Mouse (Mus musculus): ENCODE results near the gene Pkig. TPM values are rescaled to one million over a fixed set of nuclear protein-coding genes. Genes with fewer than 3 reads are reported as not detected.
"Not testable (repeated sequence)": the region's sequence is repeated elsewhere in the genome, so short reads cannot be mapped to it uniquely, and the experiment has no call there.

Gene Pkig
- polyA plus RNA-seq, 1 experiment, result 152 TPM

- no peak overlapping the region for H3K27ac ChIP-seq (ENCODE audit: control insufficient read depth, insufficient read depth, low read depth, low read length, poor library complexity)
- WGBS, result 76% methylated on average over 4 of the region's 4 CpGs
- H3K4me1 ChIP-seq (ENCODE audit: control insufficient read depth, insufficient read depth, low read length), result peaks cover 6% of the 10 kb centered on the region
- no peak overlapping the region for H3K4me3 ChIP-seq (replicated peaks; ENCODE audit: control insufficient read depth, low read depth, low read length)
- no peak for TF ChIP-seq CTCF (IDR thresholded peaks at IDR 0.05; ENCODE audit: control insufficient read depth, insufficient read depth, low read length)
- TF ChIP-seq POLR2A (IDR thresholded peaks at IDR 0.05; ENCODE audit: borderline replicate concordance, control insufficient read depth, low read depth, low read length), result no peak
Measured at GRCm38 (mm10) chr2:163676321-163676720, 18.1 kb downstream of the Pkig start.

GRCm38 (mm10) chr2:163676745-163677144, 18.6 kb downstream of the Pkig start:
- TF ChIP-seq CTCF (IDR thresholded peaks at IDR 0.05; ENCODE audit: control insufficient read depth, insufficient read depth, low read length) (no peak), POLR2A (IDR thresholded peaks at IDR 0.05; ENCODE audit: borderline replicate concordance, control insufficient read depth, low read depth, low read length) (no peak)
- Histone ChIP-seq H3K4me3 (replicated peaks; ENCODE audit: control insufficient read depth, low read depth, low read length) (no peak overlapping the region), H3K4me1 (ENCODE audit: control insufficient read depth, insufficient read depth, low read length) (peaks cover 6% of the 10 kb centered on the region), H3K27ac (ENCODE audit: control insufficient read depth, insufficient read depth, low read depth, low read length, poor library complexity) (no peak overlapping the region)
- WGBS, result 24% methylated on average over 3 of the region's 3 CpGs

- Histone ChIP-seq H3K27ac (ENCODE audit: control insufficient read depth, insufficient read depth, low read depth, low read length, poor library complexity) (no peak overlapping the region), H3K4me3 (replicated peaks; ENCODE audit: control insufficient read depth, low read depth, low read length) (no peak overlapping the region), H3K4me1 (ENCODE audit: control insufficient read depth, insufficient read depth, low read length) (peaks cover 3% of the 10 kb centered on the region; the same call in 1 of the 2 replicates)
- WGBS, result 91% methylated on average over 2 of the region's 2 CpGs
- TF ChIP-seq CTCF (IDR thresholded peaks at IDR 0.05; ENCODE audit: control insufficient read depth, insufficient read depth, low read length), result no peak
- TF ChIP-seq POLR2A (IDR thresholded peaks at IDR 0.05; ENCODE audit: borderline replicate concordance, control insufficient read depth, low read depth, low read length), result no peak
Measured at GRCm38 (mm10) chr2:163682344-163682743, 24.2 kb downstream of the Pkig start.

GRCm38 (mm10) chr2:163685287-163685686, 27.1 kb downstream of the Pkig start:
- Histone ChIP-seq H3K4me1 (ENCODE audit: control insufficient read depth, insufficient read depth, low read length) (no peaks in the 10 kb centered on the region; the same call in 1 of the 2 replicates), H3K27ac (ENCODE audit: control insufficient read depth, insufficient read depth, low read depth, low read length, poor library complexity) (no peak overlapping the region), H3K4me3 (replicated peaks; ENCODE audit: control insufficient read depth, low read depth, low read length) (no peak overlapping the region)
- TF ChIP-seq CTCF (IDR thresholded peaks at IDR 0.05; ENCODE audit: control insufficient read depth, insufficient read depth, low read length) (no peak), POLR2A (IDR thresholded peaks at IDR 0.05; ENCODE audit: borderline replicate concordance, control insufficient read depth, low read depth, low read length) (no peak)
- WGBS, result 84% methylated on average over 4 of the region's 4 CpGs

GRCm38 (mm10) chr2:163685761-163686200, 27.6 kb downstream of the Pkig start:
- no peak for TF ChIP-seq POLR2A (IDR thresholded peaks at IDR 0.05; ENCODE audit: borderline replicate concordance, control insufficient read depth, low read depth, low read length)
- no peak for TF ChIP-seq CTCF (IDR thresholded peaks at IDR 0.05; ENCODE audit: control insufficient read depth, insufficient read depth, low read length)
- H3K27ac ChIP-seq (ENCODE audit: control insufficient read depth, insufficient read depth, low read depth, low read length, poor library complexity), result no peak overlapping the region
- no peak overlapping the region for H3K4me3 ChIP-seq (replicated peaks; ENCODE audit: control insufficient read depth, low read depth, low read length)
- 76% methylated on average over 6 of the region's 6 CpGs for WGBS
- H3K4me1 ChIP-seq (ENCODE audit: control insufficient read depth, insufficient read depth, low read length), result peaks cover 1% of the 10 kb centered on the region; the same call in 1 of the 2 replicates

- 76% methylated on average over 5 of the region's 5 CpGs for WGBS
- Histone ChIP-seq H3K4me3 (replicated peaks; ENCODE audit: control insufficient read depth, low read depth, low read length) (no peak overlapping the region), H3K27ac (ENCODE audit: control insufficient read depth, insufficient read depth, low read depth, low read length, poor library complexity) (no peak overlapping the region), H3K4me1 (ENCODE audit: control insufficient read depth, insufficient read depth, low read length) (peaks cover 1% of the 10 kb centered on the region; the same call in 1 of the 2 replicates)
- TF ChIP-seq POLR2A (IDR thresholded peaks at IDR 0.05; ENCODE audit: borderline replicate concordance, control insufficient read depth, low read depth, low read length) (no peak), CTCF (IDR thresholded peaks at IDR 0.05; ENCODE audit: control insufficient read depth, insufficient read depth, low read length) (no peak)
Measured at GRCm38 (mm10) chr2:163686233-163686632, 28.0 kb downstream of the Pkig start.

GRCm38 (mm10) chr2:163686886-163687285, 28.7 kb downstream of the Pkig start:
- 89% methylated on average over 3 of the region's 3 CpGs for WGBS

GRCm38 (mm10) chr2:163688377-163688776, 30.2 kb downstream of the Pkig start:
- not testable (repeated sequence) for H3K4me1 ChIP-seq (ENCODE audit: control insufficient read depth, insufficient read depth, low read length); H3K27ac ChIP-seq (ENCODE audit: control insufficient read depth, insufficient read depth, low read depth, low read length, poor library complexity); H3K4me3 ChIP-seq (replicated peaks; ENCODE audit: control insufficient read depth, low read depth, low read length)
- 80% methylated on average over 1 of the region's 1 CpGs for WGBS

More at GRCm38 (mm10) chr2:163686886-163687285, 28.7 kb downstream of the Pkig start:
- Histone ChIP-seq H3K4me3 (replicated peaks; ENCODE audit: control insufficient read depth, low read depth, low read length) (no peak overlapping the region), H3K4me1 (ENCODE audit: control insufficient read depth, insufficient read depth, low read length) (peaks cover 1% of the 10 kb centered on the region; the same call in 1 of the 2 replicates), H3K27ac (ENCODE audit: control insufficient read depth, insufficient read depth, low read depth, low read length, poor library complexity) (no peak overlapping the region)
- no peak for TF ChIP-seq POLR2A (IDR thresholded peaks at IDR 0.05; ENCODE audit: borderline replicate concordance, control insufficient read depth, low read depth, low read length)

- WGBS, result 69% methylated on average over 3 of the region's 3 CpGs
- peaks cover 4% of the 10 kb centered on the region; the same call in 1 of the 2 replicates for H3K4me1 ChIP-seq (ENCODE audit: control insufficient read depth, insufficient read depth, low read length)
- H3K4me3 ChIP-seq (replicated peaks; ENCODE audit: control insufficient read depth, low read depth, low read length), result no peak overlapping the region
- TF ChIP-seq CTCF (IDR thresholded peaks at IDR 0.05; ENCODE audit: control insufficient read depth, insufficient read depth, low read length) (no peak), POLR2A (IDR thresholded peaks at IDR 0.05; ENCODE audit: borderline replicate concordance, control insufficient read depth, low read depth, low read length) (no peak)
- H3K27ac ChIP-seq (ENCODE audit: control insufficient read depth, insufficient read depth, low read depth, low read length, poor library complexity), result no peak overlapping the region
Measured at GRCm38 (mm10) chr2:163689771-163690170, 31.6 kb downstream of the Pkig start.
